Mouse (Mus musculus): Measurements from ENCODE around the gene Rprd2.
"Not testable (repeated sequence)": the region's sequence is repeated elsewhere in the genome, so short reads cannot be mapped to it uniquely, and the experiment has no call there.

Rprd2 gene

DNA sequence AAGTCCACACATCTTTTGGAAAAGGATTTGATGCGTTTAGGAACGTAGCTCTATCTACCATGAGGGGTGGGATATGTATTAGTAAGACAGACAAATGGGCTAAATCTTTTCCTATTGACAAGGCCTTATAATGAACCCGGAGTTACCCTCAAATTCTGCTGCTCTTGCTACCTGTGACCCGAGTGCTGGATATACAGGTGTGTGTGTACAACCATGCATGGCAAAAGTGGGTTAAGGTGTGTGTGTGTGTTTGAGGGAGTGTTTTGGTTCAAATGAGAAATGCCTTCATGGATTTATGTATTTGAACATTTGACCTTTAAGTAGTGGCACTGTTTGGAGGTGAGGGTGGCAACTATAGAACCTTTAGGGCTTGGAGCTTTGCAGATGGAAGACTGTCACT lies 10.4 kb upstream of the Rprd2 start:
- Histone ChIP-seq H3K36me3 (ENCODE audit: insufficient read depth, low read length) (peaks cover 86% of the 10 kb centered on the region), H3K9me3 (ENCODE audit: low read length) (no peaks in the 10 kb centered on the region), H3K4me3 (replicated peaks; ENCODE audit: low read length) (no peak overlapping the region), H3K27me3 (ENCODE audit: insufficient read depth, low read length) (no peaks in the 10 kb centered on the region), H3K4me1 (replicated peaks; ENCODE audit: low read depth, low read length) (no peaks in the 10 kb centered on the region)
- TF ChIP-seq POU5F1 (IDR thresholded peaks at IDR 0.05; ENCODE audit: borderline replicate concordance, low read length), result no peak
- no peak for TF ChIP-seq CTCF (conservative IDR thresholded peaks at IDR 0.05; ENCODE audit: low read length)
- TF ChIP-seq NANOG (IDR thresholded peaks at IDR 0.05; ENCODE audit: borderline replicate concordance, low read length), result no peak

DNA sequence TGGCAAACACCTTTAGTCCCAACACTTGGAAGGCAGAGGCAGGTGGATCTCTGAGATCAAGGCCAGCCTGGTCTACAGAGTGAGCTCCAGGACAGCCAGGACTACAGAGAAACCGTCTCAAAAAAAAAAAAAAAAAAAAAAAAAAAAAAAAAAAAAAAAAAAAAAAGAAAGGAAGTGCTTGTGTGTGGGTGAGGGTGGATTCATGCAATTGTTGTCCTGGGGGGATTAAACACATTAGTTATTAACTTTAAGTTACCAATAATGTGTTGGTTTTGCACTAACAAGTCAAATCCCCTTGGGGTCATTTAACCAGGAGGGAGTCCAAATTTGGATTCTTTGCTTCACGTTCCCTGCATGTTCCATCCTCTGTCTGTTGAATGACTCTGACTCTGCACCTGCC lies 7.6 kb upstream of the Rprd2 start:
- Histone ChIP-seq H3K4me1 (replicated peaks; ENCODE audit: low read depth, low read length) (peaks cover 6% of the 10 kb centered on the region; the same call in 1 of the 2 replicates), H3K9me3 (ENCODE audit: low read length) (no peaks in the 10 kb centered on the region), H3K36me3 (ENCODE audit: insufficient read depth, low read length) (peaks cover 82% of the 10 kb centered on the region), H3K4me3 (replicated peaks; ENCODE audit: low read length) (no peak overlapping the region), H3K27me3 (ENCODE audit: insufficient read depth, low read length) (no peaks in the 10 kb centered on the region)
- TF ChIP-seq POU5F1 (IDR thresholded peaks at IDR 0.05; ENCODE audit: borderline replicate concordance, low read length), result no peak
- no peak for TF ChIP-seq NANOG (IDR thresholded peaks at IDR 0.05; ENCODE audit: borderline replicate concordance, low read length)
- no peak for TF ChIP-seq CTCF (conservative IDR thresholded peaks at IDR 0.05; ENCODE audit: low read length)

DNA sequence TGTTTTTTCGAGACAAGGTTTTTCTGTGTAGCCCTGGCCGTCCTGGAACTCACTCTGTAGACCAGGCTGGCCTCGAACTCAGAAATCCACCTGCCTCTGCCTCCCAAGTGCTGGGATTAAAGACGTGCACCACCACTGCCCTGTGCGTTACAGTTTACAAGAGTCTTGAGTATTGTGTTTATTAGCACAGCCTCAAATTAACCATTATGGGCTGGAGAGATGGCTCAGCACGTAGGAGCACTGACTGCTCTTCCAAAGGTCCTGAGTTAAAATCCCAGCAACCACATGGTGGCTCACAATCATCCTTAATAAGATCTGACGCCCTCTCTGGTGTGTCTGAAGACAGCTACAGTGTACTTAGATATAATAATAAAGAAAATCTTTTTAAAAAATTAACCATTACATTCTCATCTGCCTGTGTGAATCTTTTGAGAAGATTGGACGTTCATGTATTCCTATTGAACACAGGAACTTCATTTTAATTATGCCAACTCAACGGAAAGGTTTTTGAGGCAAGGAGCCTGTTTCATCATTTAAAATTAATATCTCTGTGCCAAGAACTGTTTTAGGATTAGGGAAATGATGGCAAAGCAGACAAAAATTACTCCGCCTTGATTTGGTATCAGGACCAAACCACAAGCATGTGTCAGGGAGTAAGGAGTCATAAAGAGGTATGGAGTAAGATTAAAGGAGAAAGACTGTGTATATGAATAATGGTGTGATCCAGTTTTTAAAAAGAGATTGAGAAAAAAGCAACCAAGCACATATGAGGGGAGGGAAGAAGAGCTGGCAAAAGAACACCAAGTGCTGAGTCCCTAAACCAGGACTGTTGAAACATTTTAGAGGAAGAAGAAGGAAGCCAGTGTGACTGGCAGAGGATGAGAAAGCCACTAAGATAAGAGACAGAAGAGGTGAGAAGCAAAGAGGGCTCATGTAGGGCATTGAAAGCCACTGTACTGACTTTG lies 1.7 kb upstream of the Rprd2 start:
- Histone ChIP-seq H3K4me3 (replicated peaks; ENCODE audit: low read length) (peak overlapping the region; percentile 90), H3K9me3 (ENCODE audit: low read length) (no peaks in the 10 kb centered on the region), H3K27me3 (ENCODE audit: insufficient read depth, low read length) (no peaks in the 10 kb centered on the region), H3K4me1 (replicated peaks; ENCODE audit: low read depth, low read length) (peaks cover 37% of the 10 kb centered on the region), H3K36me3 (ENCODE audit: insufficient read depth, low read length) (peaks cover 49% of the 10 kb centered on the region)
- TF ChIP-seq POU5F1 (IDR thresholded peaks at IDR 0.05; ENCODE audit: borderline replicate concordance, low read length), result no peak
- no peak for TF ChIP-seq CTCF (conservative IDR thresholded peaks at IDR 0.05; ENCODE audit: low read length)
- TF ChIP-seq NANOG (IDR thresholded peaks at IDR 0.05; ENCODE audit: borderline replicate concordance, low read length), result no peak

DNA sequence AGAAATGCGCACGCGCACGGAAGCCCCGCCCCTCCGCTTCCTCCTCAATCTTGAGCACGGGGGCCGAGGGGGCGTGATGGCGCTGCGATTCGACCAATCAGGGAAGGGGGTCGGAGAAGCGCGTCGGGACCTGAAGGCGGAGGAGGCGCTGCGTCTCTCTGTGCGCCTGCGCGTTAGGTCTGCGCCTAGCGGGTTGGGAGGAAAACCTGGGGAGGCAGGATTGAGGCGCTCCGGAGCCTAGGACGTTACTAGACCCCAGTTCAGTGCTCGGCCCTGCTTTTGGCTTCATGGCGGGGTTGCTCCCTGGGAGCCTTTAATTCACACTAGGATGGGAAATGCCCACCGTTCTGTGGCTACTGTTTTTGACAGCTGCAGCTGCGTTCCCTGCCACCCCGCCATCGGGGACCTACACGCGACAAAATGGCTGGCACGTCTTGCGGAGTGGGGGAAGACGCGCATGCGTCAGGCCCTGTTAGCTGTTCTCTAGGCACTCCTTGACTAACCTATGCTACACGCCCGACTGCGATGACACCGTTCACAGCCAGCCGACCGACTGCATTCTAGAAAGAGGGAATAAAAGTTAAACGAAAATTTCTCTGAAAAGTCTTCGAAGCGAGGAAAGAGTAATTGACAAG lies 805 bp upstream of the Rprd2 start:
- Histone ChIP-seq H3K27me3 (ENCODE audit: insufficient read depth, low read length) (no peaks in the 10 kb centered on the region), H3K36me3 (ENCODE audit: insufficient read depth, low read length) (peaks cover 40% of the 10 kb centered on the region), H3K9me3 (ENCODE audit: low read length) (no peaks in the 10 kb centered on the region), H3K4me3 (replicated peaks; ENCODE audit: low read length) (peak overlapping the region; percentile 90), H3K4me1 (replicated peaks; ENCODE audit: low read depth, low read length) (peaks cover 44% of the 10 kb centered on the region)
- TF ChIP-seq NANOG (IDR thresholded peaks at IDR 0.05; ENCODE audit: borderline replicate concordance, low read length) (no peak), CTCF (conservative IDR thresholded peaks at IDR 0.05; ENCODE audit: low read length) (no peak), POU5F1 (IDR thresholded peaks at IDR 0.05; ENCODE audit: borderline replicate concordance, low read length) (no peak)

DNA sequence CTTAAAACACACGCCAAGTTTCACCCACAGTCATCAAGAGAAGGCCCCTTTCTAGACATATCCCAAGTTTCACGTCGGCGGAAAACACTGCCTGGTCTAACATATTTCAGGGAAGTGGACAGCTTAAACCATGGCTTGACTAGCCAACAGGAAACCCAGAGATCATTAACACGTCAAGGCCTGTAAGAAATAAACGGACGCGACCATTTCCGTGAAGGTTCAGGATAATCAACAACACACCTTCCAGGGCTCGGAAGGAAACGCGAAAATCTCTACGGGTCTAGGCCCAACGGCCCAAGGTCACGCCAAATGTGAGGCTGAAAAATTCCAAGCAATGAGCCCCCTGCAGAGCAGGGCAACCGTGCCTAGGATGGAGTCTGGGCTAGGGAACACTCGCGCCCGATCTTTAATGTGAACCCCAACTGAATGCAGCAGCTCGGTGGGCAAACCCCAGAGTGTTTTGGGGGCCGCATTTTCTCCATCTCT lies 594 bp downstream of the Rprd2 start:
- H3K27me3 ChIP-seq (ENCODE audit: insufficient read depth, low read length), result no peaks in the 10 kb centered on the region
- H3K9me3 ChIP-seq (ENCODE audit: low read length), result no peaks in the 10 kb centered on the region
- peaks cover 58% of the 10 kb centered on the region for H3K4me1 ChIP-seq (replicated peaks; ENCODE audit: low read depth, low read length)
- peak overlapping the region; percentile 90 for H3K4me3 ChIP-seq (replicated peaks; ENCODE audit: low read length)
- TF ChIP-seq CTCF (conservative IDR thresholded peaks at IDR 0.05; ENCODE audit: low read length) (no peak), NANOG (IDR thresholded peaks at IDR 0.05; ENCODE audit: borderline replicate concordance, low read length) (peak; percentile 54), POU5F1 (IDR thresholded peaks at IDR 0.05; ENCODE audit: borderline replicate concordance, low read length) (no peak)
- peaks cover 31% of the 10 kb centered on the region for H3K36me3 ChIP-seq (ENCODE audit: insufficient read depth, low read length)

DNA sequence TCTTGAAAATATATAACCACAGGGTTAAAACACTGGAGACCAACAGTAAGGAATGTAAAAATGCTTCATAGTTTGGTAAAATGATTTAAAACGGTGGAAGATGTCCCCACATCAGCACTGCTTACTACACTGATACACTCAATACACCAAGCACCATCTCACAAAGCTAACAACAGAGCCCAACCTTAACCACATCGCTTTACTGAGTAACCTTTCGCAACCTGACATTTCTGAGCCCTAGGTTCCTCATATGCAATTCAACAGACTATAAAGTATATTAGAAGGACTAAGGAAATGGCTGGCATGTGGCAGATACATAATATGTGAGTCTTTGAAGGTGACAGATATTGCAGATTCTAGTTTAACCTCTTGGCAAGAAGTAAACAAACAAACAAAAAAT lies 2.0 kb downstream of the Rprd2 start:
- H3K36me3 ChIP-seq (ENCODE audit: insufficient read depth, low read length), result peaks cover 18% of the 10 kb centered on the region; the same call in 1 of the 2 replicates
- H3K4me1 ChIP-seq (replicated peaks; ENCODE audit: low read depth, low read length), result peaks cover 59% of the 10 kb centered on the region
- TF ChIP-seq CTCF (conservative IDR thresholded peaks at IDR 0.05; ENCODE audit: low read length) (no peak), POU5F1 (IDR thresholded peaks at IDR 0.05; ENCODE audit: borderline replicate concordance, low read length) (no peak), NANOG (IDR thresholded peaks at IDR 0.05; ENCODE audit: borderline replicate concordance, low read length) (no peak)
- H3K4me3 ChIP-seq (replicated peaks; ENCODE audit: low read length), result 0 out of 2 replicates have a peak overlapping the region, but pooled peaks have one; percentile 90
- H3K27me3 ChIP-seq (ENCODE audit: insufficient read depth, low read length), result no peaks in the 10 kb centered on the region
- H3K9me3 ChIP-seq (ENCODE audit: low read length), result no peaks in the 10 kb centered on the region

DNA sequence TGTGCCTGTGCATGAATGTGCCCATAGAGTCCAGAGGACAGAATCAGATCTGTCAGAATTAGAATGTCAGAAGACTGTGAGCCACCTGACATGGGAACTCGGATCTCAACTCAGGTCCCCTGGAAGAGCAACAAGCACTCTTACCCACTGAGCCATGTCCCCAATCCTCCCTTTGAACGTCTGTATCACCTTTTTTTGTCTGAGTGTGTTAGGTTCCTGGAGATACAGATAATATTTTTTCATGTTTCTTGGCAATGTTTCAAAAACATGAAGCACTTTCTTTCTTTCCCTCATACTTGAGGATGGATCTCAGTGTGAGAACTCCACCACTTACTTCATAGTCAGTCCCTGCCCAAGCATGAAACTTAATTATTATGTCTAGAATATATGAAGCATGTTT lies 10.3 kb downstream of the Rprd2 start:
- Histone ChIP-seq H3K4me3 (replicated peaks; ENCODE audit: low read length) (no peak overlapping the region), H3K27me3 (ENCODE audit: insufficient read depth, low read length) (no peaks in the 10 kb centered on the region), H3K36me3 (ENCODE audit: insufficient read depth, low read length) (peaks cover 27% of the 10 kb centered on the region), H3K4me1 (replicated peaks; ENCODE audit: low read depth, low read length) (peaks cover 25% of the 10 kb centered on the region), H3K9me3 (ENCODE audit: low read length) (no peaks in the 10 kb centered on the region)
- TF ChIP-seq CTCF (conservative IDR thresholded peaks at IDR 0.05; ENCODE audit: low read length), result no peak
- no peak for TF ChIP-seq POU5F1 (IDR thresholded peaks at IDR 0.05; ENCODE audit: borderline replicate concordance, low read length)
- no peak for TF ChIP-seq NANOG (IDR thresholded peaks at IDR 0.05; ENCODE audit: borderline replicate concordance, low read length)

DNA sequence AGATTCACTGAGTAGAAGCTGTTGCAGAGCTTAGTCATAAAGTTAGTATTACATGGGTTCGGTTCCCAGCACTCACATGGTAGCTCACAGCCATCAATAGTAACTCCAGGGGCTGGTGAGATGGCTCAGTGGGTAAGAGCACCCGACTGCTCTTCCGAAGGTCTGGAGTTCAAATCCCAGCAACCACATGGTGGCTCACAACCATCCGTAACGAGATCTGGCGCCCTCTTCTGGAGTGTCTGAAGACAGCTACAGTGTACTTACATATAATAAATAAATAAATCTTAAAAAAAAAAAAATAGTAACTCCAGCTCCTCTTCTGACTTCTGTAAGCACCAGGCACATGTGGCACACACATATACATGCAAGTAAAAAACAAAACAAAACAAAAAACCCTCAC lies 11.0 kb downstream of the Rprd2 start:
- not testable (repeated sequence) for H3K4me3 ChIP-seq (replicated peaks; ENCODE audit: low read length); H3K9me3 ChIP-seq (ENCODE audit: low read length); H3K27me3 ChIP-seq (ENCODE audit: insufficient read depth, low read length)
- Histone ChIP-seq H3K36me3 (ENCODE audit: insufficient read depth, low read length) (peaks cover 31% of the 10 kb centered on the region), H3K4me1 (replicated peaks; ENCODE audit: low read depth, low read length) (0 out of 2 replicates have a peak, but pooled peaks cover 19% of the 10 kb centered on the region)
- TF ChIP-seq CTCF (conservative IDR thresholded peaks at IDR 0.05; ENCODE audit: low read length), result peak; percentile 15; the same call in 1 of the 2 replicates

All from E14TG2a.4 (cell line).